Mouse (Mus musculus) layer of hippocampus, adult 8-10 months (tissue): ENCODE measurements at regions not wholly inside any gene's neighbourhood (a gene's known extent, or its start where the extent isn't known, plus 50 kb on each side); places are given as distances from the start of the nearest gene placed in this dataset.

Source experiments
- DNase-seq, 2 experiments: peaks; one replicate each; pipeline ENCODE4 v3.0.0; 2022; ENCODE audit warnings: low spot score in 2 of 2

GRCm38 (mm10) chr1:61263466-61263865, 285.7 kb downstream of the Icos start:
- no peak for DNase-seq

DNA sequence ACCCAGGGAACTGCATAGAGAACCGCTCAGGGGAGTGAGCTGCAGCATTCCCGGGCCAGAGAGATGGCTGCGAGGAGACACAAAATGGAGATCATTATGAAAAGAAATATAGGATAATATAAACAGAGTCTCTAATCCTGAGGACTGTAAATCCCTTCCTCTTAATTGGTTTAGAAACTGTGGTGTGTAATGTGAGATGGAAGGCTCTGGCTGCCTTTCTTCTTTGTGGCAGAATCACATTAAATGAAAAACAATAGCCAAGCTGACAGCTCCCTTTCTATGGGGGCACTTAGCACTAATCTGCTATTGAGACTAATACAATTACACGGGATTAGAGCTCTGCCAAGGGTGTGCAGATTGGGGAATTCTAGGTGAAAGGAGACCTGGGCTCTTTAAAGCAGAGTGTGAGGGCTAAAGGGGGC, 288.0 kb downstream of the Icos start:
- DNase-seq = no peak

GRCm38 (mm10) chr1:61273843-61274242, 296.1 kb downstream of the Icos start:
- DNase-seq = no peak

DNA sequence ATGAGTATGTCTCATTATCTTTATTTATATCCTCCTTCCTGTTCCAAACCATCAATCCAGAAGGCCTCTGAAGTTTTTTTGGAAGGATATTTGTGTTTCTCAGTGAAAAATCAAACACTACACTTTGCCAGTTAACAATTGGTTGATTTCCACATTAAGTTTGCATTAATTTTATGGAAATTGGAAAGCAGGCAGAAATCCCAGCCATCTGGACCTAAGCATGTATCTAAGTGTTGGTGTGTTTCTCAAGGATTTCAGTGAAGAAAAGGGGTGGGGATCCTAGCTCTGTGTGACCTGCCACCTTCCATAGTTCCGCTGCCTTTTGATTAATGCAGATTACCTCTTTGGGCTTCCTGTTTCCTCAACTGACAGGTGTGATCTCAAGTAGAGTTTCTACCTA, 296.5 kb downstream of the Icos start:
- DNase-seq = no peak

GRCm38 (mm10) chr1:61277170-61277710, 299.5 kb downstream of the Icos start:
- DNase-seq = no peak

DNA sequence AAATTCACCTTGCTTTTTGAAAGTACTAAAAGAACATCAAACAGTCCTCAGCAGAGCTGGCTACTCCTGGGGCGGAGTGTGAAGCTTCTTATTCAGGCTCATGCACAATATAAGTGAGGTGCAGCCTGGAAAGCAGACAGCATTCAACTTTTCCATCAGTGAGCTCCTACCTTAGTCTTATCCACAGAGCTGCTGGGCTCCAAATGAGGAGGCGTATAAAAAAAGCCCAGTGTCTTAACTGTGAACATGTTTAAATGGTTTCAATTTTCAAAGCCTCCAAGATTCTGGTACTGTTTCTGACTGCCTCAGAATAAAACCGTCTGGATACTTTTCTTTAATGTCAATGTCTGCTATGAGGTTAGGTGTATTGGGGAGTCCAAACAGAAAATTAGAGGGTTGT, 310.5 kb downstream of the Icos start:
- DNase-seq = no peak

DNA sequence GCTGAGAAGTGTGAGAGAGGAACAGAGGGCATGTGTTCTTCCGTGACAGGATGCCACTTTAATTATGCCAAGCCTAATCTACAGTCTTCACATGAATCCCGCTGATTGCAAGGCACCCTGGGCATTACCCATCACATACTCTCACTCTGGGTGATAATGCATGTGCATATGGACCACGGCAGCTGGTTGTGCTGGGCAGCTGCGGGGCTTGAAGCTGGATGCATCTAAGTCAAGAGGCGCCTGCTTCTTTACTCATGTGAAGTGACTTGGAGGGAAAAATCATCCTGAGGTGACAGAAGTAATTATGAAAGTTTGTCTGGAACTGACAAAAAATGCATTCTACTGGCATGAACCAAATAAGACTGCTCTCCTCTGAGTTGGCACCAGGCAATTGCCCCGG, 311.2 kb downstream of the Icos start:
- DNase-seq = no peak

DNA sequence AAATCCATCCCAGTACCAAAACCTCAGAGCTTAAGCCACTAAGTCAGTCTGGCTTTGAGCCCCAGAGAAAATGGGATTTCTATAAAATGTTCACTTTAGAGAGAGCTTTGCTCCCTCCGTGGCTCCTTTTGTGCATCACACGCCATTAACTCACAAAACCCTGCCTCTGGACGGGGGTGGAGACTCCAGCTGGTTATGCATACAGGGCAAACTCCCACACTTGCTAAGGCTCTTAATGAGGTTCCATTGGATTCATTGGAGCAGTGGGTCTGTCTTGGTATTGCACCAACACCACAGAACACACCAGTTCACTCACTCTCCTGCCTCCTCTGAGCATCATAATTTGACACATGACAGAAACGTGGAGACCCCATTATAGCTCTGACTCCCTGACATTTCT, 311.8 kb downstream of the Icos start:
- no peak for DNase-seq

GRCm38 (mm10) chr1:61293106-61293505, 315.4 kb downstream of the Icos start:
- no peak for DNase-seq

DNA sequence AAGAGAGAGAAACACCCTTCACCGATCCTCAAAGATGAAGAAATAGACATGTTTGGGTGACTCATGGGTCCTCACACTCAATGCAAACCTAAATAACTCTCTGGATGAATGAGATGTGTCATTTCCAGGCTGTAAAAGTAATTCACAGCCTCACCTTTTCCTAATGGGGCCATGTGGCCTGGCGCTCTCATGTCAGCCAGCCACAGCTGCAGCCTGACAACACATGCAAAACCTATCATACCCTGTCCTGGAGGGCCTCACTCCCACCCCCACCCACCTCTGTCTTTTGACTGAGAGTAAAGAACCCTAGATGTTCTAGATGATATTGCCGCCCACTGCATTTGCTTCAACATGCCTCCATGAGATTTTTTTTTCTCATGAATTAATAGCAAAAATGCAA, 317.5 kb downstream of the Icos start:
- DNase-seq = no peak

DNA sequence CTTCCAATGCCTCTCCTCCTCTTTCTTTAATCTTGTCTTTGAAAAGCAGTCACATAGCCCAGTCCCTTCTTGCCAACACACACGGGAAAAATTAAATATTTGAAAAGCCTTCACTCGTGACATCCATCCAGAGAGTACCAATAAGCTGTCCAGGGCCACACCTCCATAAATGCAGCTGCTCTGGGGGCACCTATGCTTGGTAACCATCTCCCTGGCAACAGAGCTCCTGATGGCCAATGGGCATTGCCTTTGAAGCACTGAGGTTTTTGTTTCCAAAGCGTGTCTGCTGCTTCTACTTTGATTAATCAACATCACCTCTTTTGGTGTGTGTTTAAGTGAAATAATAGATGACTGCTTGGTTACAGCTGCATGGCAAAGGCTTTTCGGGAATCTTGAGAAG, 319.1 kb downstream of the Icos start:
- no peak for DNase-seq

DNA sequence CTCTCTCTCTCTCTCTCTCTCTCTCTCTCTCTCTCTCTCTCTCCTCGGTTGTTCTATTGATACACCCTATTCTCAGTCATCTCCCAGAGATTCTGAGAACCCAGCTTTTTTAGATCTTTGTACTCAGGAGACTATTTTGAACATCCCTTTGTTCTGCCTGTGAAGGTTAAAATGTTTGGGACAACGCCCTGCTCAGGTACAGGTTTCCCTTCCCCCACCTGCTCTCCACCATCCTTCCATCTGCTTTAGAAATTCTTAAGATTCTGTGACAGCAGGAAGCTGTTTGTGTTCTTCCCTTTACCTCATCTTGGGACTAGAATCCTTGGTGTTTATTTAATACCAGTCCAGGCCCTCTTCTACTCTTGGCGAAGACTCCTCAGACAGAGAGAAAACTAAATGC, 319.6 kb downstream of the Icos start:
- DNase-seq = no peak

DNA sequence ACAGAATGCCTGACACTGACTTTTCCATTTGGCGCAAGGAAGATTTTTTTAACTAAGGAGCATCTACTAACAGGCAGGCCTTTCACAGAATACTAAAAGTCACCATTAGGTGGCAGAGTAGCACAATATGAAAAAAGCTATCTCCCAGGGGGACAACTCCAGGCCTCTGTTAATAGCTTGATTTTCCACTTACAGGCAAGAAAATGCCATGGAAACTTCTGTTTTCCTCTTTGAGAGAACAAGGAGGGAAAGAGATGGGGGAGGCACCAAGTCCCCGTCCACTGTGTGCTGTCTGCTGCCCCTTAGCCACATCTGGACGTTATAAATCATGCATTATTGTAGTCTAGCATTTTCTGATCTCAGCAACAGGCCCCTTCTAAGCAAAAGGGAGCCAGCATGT, 320.3 kb downstream of the Icos start:
- peak; percentile 28 to 37 for DNase-seq

DNA sequence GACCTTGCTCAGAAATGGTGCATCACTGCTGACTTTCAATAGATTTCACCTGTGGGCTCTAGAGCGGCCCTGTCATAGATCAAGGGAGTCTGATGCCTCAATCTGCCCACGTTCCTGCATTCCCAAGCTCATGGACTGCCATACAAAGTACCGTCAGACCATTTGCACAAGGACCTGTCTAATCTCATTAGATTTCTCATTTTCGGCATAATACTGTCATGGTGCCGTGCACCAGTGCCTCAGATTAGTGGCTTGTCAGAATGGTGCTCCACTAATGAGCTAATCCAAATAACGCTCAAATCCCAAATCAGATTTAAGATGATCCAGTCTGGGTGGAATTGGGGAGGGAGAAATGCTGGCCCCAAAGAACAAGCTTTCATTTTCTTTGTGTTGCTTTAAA, 321.1 kb downstream of the Icos start:
- DNase-seq = no peak

DNA sequence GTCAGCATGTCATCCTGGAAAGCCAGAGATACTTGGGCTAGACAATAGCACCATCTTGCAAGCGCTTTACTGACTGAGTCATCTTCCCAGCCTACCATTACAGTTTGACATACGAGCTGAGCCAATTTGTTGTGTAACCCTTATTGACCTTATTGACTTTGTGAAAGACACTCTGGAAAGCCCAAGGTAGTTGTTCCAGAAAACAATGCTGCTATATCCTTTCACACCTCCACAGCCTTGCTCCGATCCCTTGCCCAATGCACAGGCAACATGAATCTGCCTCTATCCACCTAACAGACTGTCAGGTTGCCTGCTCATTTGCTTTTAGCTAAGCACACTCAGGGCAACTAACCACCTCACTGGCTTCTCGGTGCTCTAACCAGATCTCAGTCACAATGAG, 322.8 kb downstream of the Icos start:
- DNase-seq = no peak

GRCm38 (mm10) chr1:61301041-61302030, 323.6 kb downstream of the Icos start:
- DNase-seq = no peak

- DNase-seq = no peak
Measured at GRCm38 (mm10) chr1:61302570-61303071, 324.9 kb downstream of the Icos start.

- DNase-seq = no peak
Measured at GRCm38 (mm10) chr1:61306296-61306695, 328.6 kb downstream of the Icos start.

DNA sequence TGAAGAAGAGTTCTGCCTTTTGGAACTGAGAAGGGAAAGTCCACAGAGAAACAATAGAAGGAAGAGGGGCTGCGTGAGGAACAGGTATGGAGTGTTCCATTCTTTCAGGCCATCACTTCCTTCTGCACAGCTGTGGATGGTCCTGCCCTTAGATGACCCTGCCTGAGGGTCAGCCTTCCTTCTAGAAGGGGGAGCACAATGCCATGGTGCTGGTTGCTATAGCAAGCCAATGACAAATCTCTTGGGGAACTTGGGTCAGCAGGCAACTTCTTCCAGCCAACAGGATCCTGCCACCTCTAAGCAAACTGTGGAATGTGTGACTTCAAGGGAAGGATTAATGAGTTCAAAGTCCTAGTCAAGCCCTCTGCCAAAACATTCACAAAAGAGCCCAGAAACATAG, 329.1 kb upstream of the Pard3b start:
- DNase-seq = no peak

- no peak for DNase-seq
Measured at GRCm38 (mm10) chr1:61310063-61310760, 328.4 kb upstream of the Pard3b start.

GRCm38 (mm10) chr1:61310761-61311090, 327.9 kb upstream of the Pard3b start:
- no peak for DNase-seq

GRCm38 (mm10) chr1:61313196-61313595, 325.4 kb upstream of the Pard3b start:
- DNase-seq = no peak
